Mouse (Mus musculus): ENCODE data around the gene Tgfbr3. TPM values are rescaled to one million over a fixed set of nuclear protein-coding genes. Genes with fewer than 3 reads are reported as not detected.

Tgfbr3 gene
- polyA plus RNA-seq, 1 experiment from 2014 or later = 21.4 TPM

- DNase-seq (ENCODE audit: low spot score) (no peak), ATAC-seq (no peak)
- TF ChIP-seq EP300 (IDR thresholded peaks at IDR 0.05) (no peak), CTCF (IDR thresholded peaks at IDR 0.05) (no peak)
- Histone ChIP-seq H3K9ac (replicated peaks; ENCODE audit: low read depth) (no peak overlapping the region), H3K4me3 (ENCODE audit: low read depth, low read length) (no peak overlapping the region), H3K27ac (ENCODE audit: low read length) (no peak overlapping the region), H3K9me3 (ENCODE audit: low read length) (no peaks in the 10 kb centered on the region), H3K36me3 (ENCODE audit: insufficient read depth, low read length) (no peaks in the 10 kb centered on the region), H3K4me2 (replicated peaks; ENCODE audit: low read depth, low read length) (no peak overlapping the region), H3K4me1 (ENCODE audit: insufficient read depth, low read depth, low read length) (no peaks in the 10 kb centered on the region; the same call in 1 of the 2 replicates), H3K27me3 (replicated peaks; ENCODE audit: insufficient read depth, low read length) (no peaks in the 10 kb centered on the region)
- WGBS = 79% methylated on average over 3 of the region's 3 CpGs
These were observed 189.8 kb downstream of the Tgfbr3 start for GRCm38 (mm10) chr5:107099634-107100033.

DNA sequence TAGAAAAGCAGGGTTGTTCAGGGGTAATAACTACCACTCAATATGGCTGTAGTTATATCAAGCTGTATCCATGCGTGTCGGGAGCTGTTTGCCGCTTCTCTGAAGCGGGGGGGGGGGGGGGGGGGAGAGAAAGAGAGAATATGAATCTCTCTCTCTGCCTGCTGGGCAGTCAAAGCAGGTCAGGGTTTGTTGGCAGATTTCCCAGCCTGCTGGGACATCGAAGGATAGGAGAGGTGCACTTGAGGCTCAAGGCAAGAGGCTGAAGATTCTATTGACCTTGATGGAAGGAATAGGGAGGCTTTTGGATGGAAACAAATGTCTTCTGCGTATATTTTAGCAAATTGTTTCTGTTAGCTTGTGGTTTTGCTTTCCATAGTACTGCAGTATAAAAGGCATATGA, 190.4 kb downstream of the Tgfbr3 start:
- Histone ChIP-seq H3K4me1 (ENCODE audit: insufficient read depth, low read depth, low read length) (no peaks in the 10 kb centered on the region), H3K27me3 (replicated peaks; ENCODE audit: insufficient read depth, low read length) (no peaks in the 10 kb centered on the region), H3K4me3 (ENCODE audit: low read depth, low read length) (no peak overlapping the region), H3K9ac (replicated peaks; ENCODE audit: low read depth) (no peak overlapping the region), H3K27ac (ENCODE audit: low read length) (no peak overlapping the region), H3K9me3 (ENCODE audit: low read length) (no peaks in the 10 kb centered on the region), H3K36me3 (ENCODE audit: insufficient read depth, low read length) (no peaks in the 10 kb centered on the region), H3K4me2 (replicated peaks; ENCODE audit: low read depth, low read length) (no peak overlapping the region)
- no peak for TF ChIP-seq CTCF (IDR thresholded peaks at IDR 0.05)
- TF ChIP-seq EP300 (IDR thresholded peaks at IDR 0.05) = no peak
- DNase-seq (ENCODE audit: low spot score) (no peak), ATAC-seq (no peak)
- 39% methylated on average over 5 of the region's 6 CpGs for WGBS

GRCm38 (mm10) chr5:107098007-107098406, 191.4 kb downstream of the Tgfbr3 start:
- no peak for TF ChIP-seq CTCF (IDR thresholded peaks at IDR 0.05)
- 0 out of 2 replicates have a peak, but pooled peaks have one; percentile 28 for TF ChIP-seq EP300 (IDR thresholded peaks at IDR 0.05)
- Histone ChIP-seq H3K9me3 (ENCODE audit: low read length) (no peaks in the 10 kb centered on the region), H3K4me1 (ENCODE audit: insufficient read depth, low read depth, low read length) (no peaks in the 10 kb centered on the region), H3K4me3 (ENCODE audit: low read depth, low read length) (no peak overlapping the region), H3K4me2 (replicated peaks; ENCODE audit: low read depth, low read length) (no peak overlapping the region), H3K27me3 (replicated peaks; ENCODE audit: insufficient read depth, low read length) (no peaks in the 10 kb centered on the region), H3K36me3 (ENCODE audit: insufficient read depth, low read length) (no peaks in the 10 kb centered on the region), H3K27ac (ENCODE audit: low read length) (no peak overlapping the region), H3K9ac (replicated peaks; ENCODE audit: low read depth) (no peak overlapping the region)
- ATAC-seq (no peak), DNase-seq (ENCODE audit: low spot score) (peak; percentile 65)
- WGBS = 40% methylated on average over 5 of the region's 5 CpGs

GRCm38 (mm10) chr5:107097314-107097713, 192.1 kb downstream of the Tgfbr3 start:
- Histone ChIP-seq H3K9me3 (ENCODE audit: low read length) (no peaks in the 10 kb centered on the region), H3K4me1 (ENCODE audit: insufficient read depth, low read depth, low read length) (peaks cover under 1% of the 10 kb centered on the region; the same call in 1 of the 2 replicates), H3K27ac (ENCODE audit: low read length) (no peak overlapping the region), H3K4me2 (replicated peaks; ENCODE audit: low read depth, low read length) (no peak overlapping the region), H3K27me3 (replicated peaks; ENCODE audit: insufficient read depth, low read length) (no peaks in the 10 kb centered on the region), H3K9ac (replicated peaks; ENCODE audit: low read depth) (no peak overlapping the region), H3K36me3 (ENCODE audit: insufficient read depth, low read length) (no peaks in the 10 kb centered on the region), H3K4me3 (ENCODE audit: low read depth, low read length) (no peak overlapping the region)
- TF ChIP-seq EP300 (IDR thresholded peaks at IDR 0.05) (no peak), CTCF (IDR thresholded peaks at IDR 0.05) (no peak)
- ATAC-seq (no peak), DNase-seq (ENCODE audit: low spot score) (no peak)
- WGBS = 87% methylated on average over 7 of the region's 7 CpGs

DNA sequence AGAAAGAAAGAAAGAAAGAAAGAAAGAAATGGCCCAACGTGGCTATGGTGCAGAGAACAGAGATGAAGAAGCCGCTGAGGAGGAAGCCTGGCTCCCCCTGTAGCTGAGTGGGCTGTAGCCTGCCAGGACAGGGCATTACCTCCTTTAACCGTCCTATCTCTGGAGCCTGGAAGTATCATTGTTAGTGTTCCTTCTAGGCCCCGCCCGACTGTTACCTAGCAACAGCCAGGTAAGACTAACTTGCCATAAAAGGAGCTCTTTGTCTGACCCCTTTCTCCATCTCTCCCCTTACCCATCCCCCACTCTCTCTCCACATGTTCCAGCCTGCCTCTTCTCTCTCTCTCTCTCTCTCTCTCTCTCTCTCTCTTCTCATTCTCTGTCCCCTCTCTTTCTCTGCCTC, 195.2 kb downstream of the Tgfbr3 start:
- Histone ChIP-seq H3K4me2 (replicated peaks; ENCODE audit: low read depth, low read length) (no peak overlapping the region), H3K9ac (replicated peaks; ENCODE audit: low read depth) (no peak overlapping the region), H3K36me3 (ENCODE audit: insufficient read depth, low read length) (no peaks in the 10 kb centered on the region), H3K27ac (ENCODE audit: low read length) (no peak overlapping the region), H3K27me3 (replicated peaks; ENCODE audit: insufficient read depth, low read length) (no peaks in the 10 kb centered on the region), H3K4me3 (ENCODE audit: low read depth, low read length) (no peak overlapping the region), H3K9me3 (ENCODE audit: low read length) (no peaks in the 10 kb centered on the region), H3K4me1 (ENCODE audit: insufficient read depth, low read depth, low read length) (peaks cover 4% of the 10 kb centered on the region; the same call in 1 of the 2 replicates)
- 40% methylated on average over 5 of the region's 5 CpGs for WGBS
- ATAC-seq (no peak), DNase-seq (ENCODE audit: low spot score) (no peak)
- TF ChIP-seq EP300 (IDR thresholded peaks at IDR 0.05) (no peak), CTCF (IDR thresholded peaks at IDR 0.05) (no peak)

GRCm38 (mm10) chr5:107093253-107093652, 196.2 kb downstream of the Tgfbr3 start:
- no peak overlapping the region for H3K9ac ChIP-seq (replicated peaks; ENCODE audit: low read depth)
- TF ChIP-seq EP300 (IDR thresholded peaks at IDR 0.05) = no peak
- TF ChIP-seq CTCF (IDR thresholded peaks at IDR 0.05) = no peak
- H3K27me3 ChIP-seq (replicated peaks; ENCODE audit: insufficient read depth, low read length) = no peaks in the 10 kb centered on the region
- no peak overlapping the region for H3K4me3 ChIP-seq (ENCODE audit: low read depth, low read length)
- DNase-seq (ENCODE audit: low spot score) = peak; percentile 69
- no peaks in the 10 kb centered on the region for H3K36me3 ChIP-seq (ENCODE audit: insufficient read depth, low read length)
- no peaks in the 10 kb centered on the region for H3K9me3 ChIP-seq (ENCODE audit: low read length)
- 0 out of 2 replicates have a peak, but pooled peaks have one; percentile 21 for ATAC-seq
- H3K4me1 ChIP-seq (ENCODE audit: insufficient read depth, low read depth, low read length) = peaks cover 5% of the 10 kb centered on the region
- no peak overlapping the region for H3K4me2 ChIP-seq (replicated peaks; ENCODE audit: low read depth, low read length)
- no peak overlapping the region for H3K27ac ChIP-seq (ENCODE audit: low read length)
- WGBS = 57% methylated on average over 3 of the region's 3 CpGs

DNA sequence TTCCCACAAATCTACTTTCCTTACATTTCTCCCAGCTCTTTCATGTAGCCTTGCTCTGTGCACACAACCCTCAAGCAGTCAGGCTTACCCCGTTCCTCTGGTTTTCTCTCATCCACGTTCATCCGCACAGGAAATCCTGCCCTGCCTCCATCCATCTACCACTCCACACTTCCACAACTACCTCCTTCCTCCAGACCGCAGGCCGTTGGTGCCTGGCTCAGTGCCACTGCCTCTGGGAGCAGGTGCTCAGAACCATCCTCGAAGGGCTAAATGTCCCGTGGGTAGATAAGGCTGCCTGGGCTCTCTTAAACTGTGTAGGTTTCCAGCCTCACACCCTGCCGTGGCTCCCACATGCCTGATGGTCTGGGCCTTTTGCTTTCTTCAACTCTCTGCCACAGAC, 197.3 kb downstream of the Tgfbr3 start:
- Histone ChIP-seq H3K4me3 (ENCODE audit: low read depth, low read length) (no peak overlapping the region), H3K4me1 (ENCODE audit: insufficient read depth, low read depth, low read length) (peaks cover 9% of the 10 kb centered on the region), H3K9ac (replicated peaks; ENCODE audit: low read depth) (no peak overlapping the region), H3K9me3 (ENCODE audit: low read length) (no peaks in the 10 kb centered on the region), H3K4me2 (replicated peaks; ENCODE audit: low read depth, low read length) (no peak overlapping the region), H3K27ac (ENCODE audit: low read length) (no peak overlapping the region), H3K27me3 (replicated peaks; ENCODE audit: insufficient read depth, low read length) (no peaks in the 10 kb centered on the region), H3K36me3 (ENCODE audit: insufficient read depth, low read length) (no peaks in the 10 kb centered on the region)
- DNase-seq (ENCODE audit: low spot score) = no peak
- WGBS = 25% methylated on average over 8 of the region's 8 CpGs
- no peak for TF ChIP-seq CTCF (IDR thresholded peaks at IDR 0.05)
- TF ChIP-seq EP300 (IDR thresholded peaks at IDR 0.05) = no peak
- no peak for ATAC-seq
